Mouse (Mus musculus) E14TG2a.4 (cell line): ENCODE measurements around the gene Cdc6.

Source experiments
- H3K27me3 ChIP-seq: 2 replicates; pipeline ENCODE4 v1.6.1; 2014; ENCODE audit warnings: low read length, control low read depth; ENCODE audit not compliant: insufficient read depth
- H3K36me3 ChIP-seq: 2 replicates; pipeline ENCODE4 v1.6.1; 2014; ENCODE audit warnings: low read length, control low read depth; ENCODE audit not compliant: insufficient read depth
- H3K4me1 ChIP-seq: replicated peaks from 2 replicates; pipeline ENCODE4 v1.6.1; 2014; ENCODE audit warnings: low read depth, low read length, control low read depth
- H3K4me3 ChIP-seq: replicated peaks from 2 replicates; pipeline ENCODE4 v1.5.1; 2014; ENCODE audit warnings: mild to moderate bottlenecking, low read length
- H3K9me3 ChIP-seq: 2 replicates; pipeline ENCODE4 v1.6.1; 2014; ENCODE audit warnings: low read length, control low read depth
- CTCF ChIP-seq: conservative IDR thresholded peaks from 2 replicates; pipeline ENCODE4 v1.5.1; 2014; ENCODE audit warnings: low read length
- NANOG ChIP-seq: IDR thresholded peaks from 2 replicates; pipeline ENCODE4 v1.6.1; 2014; ENCODE audit warnings: borderline replicate concordance, low read length, mixed read lengths
- POU5F1 ChIP-seq: IDR thresholded peaks from 2 replicates; pipeline ENCODE4 v1.6.1; 2014; ENCODE audit warnings: low read length, borderline replicate concordance

Cdc6 gene

GRCm38 (mm10) chr11:98907437-98908173, at the start of gene Cdc6:
Gene Cdc6 (plus strand): TSS chr11:98907801.
- no peaks in the 10 kb centered on the region for H3K27me3 ChIP-seq
- H3K4me1 ChIP-seq = peaks cover 82% of the 10 kb centered on the region
- H3K9me3 ChIP-seq = no peaks in the 10 kb centered on the region
- H3K36me3 ChIP-seq = peaks cover 49% of the 10 kb centered on the region
- TF ChIP-seq CTCF (no peak), POU5F1 (no peak), NANOG (no peak)
- peak within 1 kb of the TSS; percentile 91 for H3K4me3 ChIP-seq

GRCm38 (mm10) chr11:98858759-98859731, 48.6 kb upstream of the Cdc6 start:
- Histone ChIP-seq H3K4me3 (peak overlapping the region; percentile 24; the same call in 1 of the 2 replicates), H3K36me3 (no peaks in the 10 kb centered on the region), H3K4me1 (peaks cover 26% of the 10 kb centered on the region), H3K9me3 (no peaks in the 10 kb centered on the region), H3K27me3 (no peaks in the 10 kb centered on the region)
- TF ChIP-seq POU5F1 (no peak), CTCF (peak; percentile 83), NANOG (no peak)

GRCm38 (mm10) chr11:98863028-98863750, 44.4 kb upstream of the Cdc6 start, which contains the start of gene Wipf2:
Gene Wipf2 (plus strand): TSS chr11:98863638.
- TF ChIP-seq CTCF (no peak), POU5F1 (no peak), NANOG (no peak)
- H3K27me3 ChIP-seq = no peaks in the 10 kb centered on the region
- H3K4me1 ChIP-seq = peaks cover 28% of the 10 kb centered on the region
- peaks cover 17% of the 10 kb centered on the region for H3K36me3 ChIP-seq
- H3K4me3 ChIP-seq = peak within 1 kb of the TSS; percentile 83
- H3K9me3 ChIP-seq = no peaks in the 10 kb centered on the region

GRCm38 (mm10) chr11:98863751-98864429, 43.7 kb upstream of the Cdc6 start:
- peak overlapping the region; percentile 83 for H3K4me3 ChIP-seq
- no peak for TF ChIP-seq POU5F1
- TF ChIP-seq NANOG = no peak
- no peak for TF ChIP-seq CTCF
- H3K9me3 ChIP-seq = no peaks in the 10 kb centered on the region
- peaks cover 21% of the 10 kb centered on the region for H3K36me3 ChIP-seq
- H3K27me3 ChIP-seq = no peaks in the 10 kb centered on the region
- peaks cover 23% of the 10 kb centered on the region for H3K4me1 ChIP-seq

- peaks cover 43% of the 10 kb centered on the region for H3K36me3 ChIP-seq
- peaks cover 31% of the 10 kb centered on the region for H3K4me1 ChIP-seq
- TF ChIP-seq POU5F1 = no peak
- no peak for TF ChIP-seq CTCF
- no peak for TF ChIP-seq NANOG
- no peaks in the 10 kb centered on the region for H3K27me3 ChIP-seq
- no peak overlapping the region for H3K4me3 ChIP-seq
- H3K9me3 ChIP-seq = no peaks in the 10 kb centered on the region
These were observed 40.3 kb upstream of the Cdc6 start for GRCm38 (mm10) chr11:98867293-98867692.

- Histone ChIP-seq H3K4me3 (no peak overlapping the region), H3K4me1 (peaks cover 31% of the 10 kb centered on the region), H3K9me3 (no peaks in the 10 kb centered on the region), H3K36me3 (peaks cover 43% of the 10 kb centered on the region), H3K27me3 (no peaks in the 10 kb centered on the region)
- TF ChIP-seq POU5F1 (no peak), NANOG (no peak), CTCF (no peak)
These were observed 37.7 kb upstream of the Cdc6 start for GRCm38 (mm10) chr11:98869906-98870305.

- no peaks in the 10 kb centered on the region for H3K27me3 ChIP-seq
- no peaks in the 10 kb centered on the region for H3K9me3 ChIP-seq
- no peak overlapping the region for H3K4me3 ChIP-seq
- H3K4me1 ChIP-seq = peaks cover 34% of the 10 kb centered on the region
- H3K36me3 ChIP-seq = peaks cover 43% of the 10 kb centered on the region
- TF ChIP-seq NANOG = no peak
- TF ChIP-seq POU5F1 = no peak
- no peak for TF ChIP-seq CTCF
These were observed 36.8 kb upstream of the Cdc6 start for GRCm38 (mm10) chr11:98870791-98871190.

GRCm38 (mm10) chr11:98871416-98871815, 36.2 kb upstream of the Cdc6 start:
- H3K4me1 ChIP-seq = peaks cover 34% of the 10 kb centered on the region
- no peaks in the 10 kb centered on the region for H3K9me3 ChIP-seq
- no peak overlapping the region for H3K4me3 ChIP-seq
- H3K27me3 ChIP-seq = no peaks in the 10 kb centered on the region
- TF ChIP-seq CTCF = no peak
- no peak for TF ChIP-seq NANOG
- no peak for TF ChIP-seq POU5F1
- peaks cover 43% of the 10 kb centered on the region for H3K36me3 ChIP-seq
